Mouse (Mus musculus) intestine, embryonic 14.5 days (tissue): ENCODE data around the gene Dusp9. TPM values are rescaled to one million over a fixed set of nuclear protein-coding genes. Genes with fewer than 3 reads are reported as not detected.

ENCODE experiments used
- ATAC-seq: fragments of 200-750 bp; cut with Nextera tagmentation; replicated peaks from 2 replicates; pipeline ENCODE4 v1.8.0; 2017; ENCODE audit warnings: low read depth, moderate number of reproducible peaks, moderate TSS enrichment, moderate library complexity; ENCODE audit not compliant: low FRiP score, low TSS enrichment
- DNase-seq: peaks from one replicate; pipeline ENCODE4 v3.0.0-alpha.2; 2018; ENCODE audit warnings: low spot score
- H3K27ac ChIP-seq: fragments of 300-500 bp; sonication (generic); 2 replicates; pipeline ENCODE4 v1.5.1; 2014; ENCODE audit warnings: low read depth, mild to moderate bottlenecking, control low read depth
- H3K27me3 ChIP-seq: fragments of 300-500 bp; sonication (generic); replicated peaks from 2 replicates; pipeline ENCODE4 v1.6.1; 2014; ENCODE audit warnings: low read length, control low read depth; ENCODE audit not compliant: control insufficient read depth, insufficient read depth
- H3K36me3 ChIP-seq: fragments of 300-500 bp; sonication (generic); 2 replicates; pipeline ENCODE4 v1.6.1; 2014; ENCODE audit warnings: low read length, control low read depth; ENCODE audit not compliant: control insufficient read depth, insufficient read depth
- H3K4me1 ChIP-seq: fragments of 300-500 bp; sonication (generic); replicated peaks from 2 replicates; pipeline ENCODE4 v1.6.1; 2014; ENCODE audit warnings: low read length, control low read depth, mixed read lengths; ENCODE audit not compliant: control insufficient read depth, insufficient read depth
- H3K4me2 ChIP-seq: fragments of 300-500 bp; sonication (generic); 2 replicates; pipeline ENCODE4 v1.6.1; 2014; ENCODE audit warnings: low read length
- H3K4me3 ChIP-seq: fragments of 300-500 bp; sonication (generic); 2 replicates; pipeline ENCODE4 v1.5.1; 2014; ENCODE audit warnings: low read depth, low read length, control low read depth, mixed read lengths
- H3K9ac ChIP-seq: fragments of 300-500 bp; sonication (generic); 2 replicates; pipeline ENCODE4 v1.6.1; 2014; ENCODE audit warnings: mild to moderate bottlenecking, low read length
- H3K9me3 ChIP-seq: fragments of 300-500 bp; sonication (generic); 2 replicates; pipeline ENCODE4 v1.6.1; 2016; ENCODE audit warnings: low read length, control low read depth; ENCODE audit not compliant: control insufficient read depth
- WGBS: fragments of 180-500 bp; shearing (Covaris S2); extraction: QIAGEN DNeasy Blood & Tissue Kit; methylation state at CpG from one replicate; pipeline ENCODE4 v1.1.7; 2014; 5-methylcytosine and 5-hydroxymethylcytosine counted together
- polyA plus RNA-seq: library from polyadenylated mRNA; unstranded; fragments of >200 nt; fragmentation: Nextera tagmentation; extraction: Ambion mirVana; gene quantifications from 2 replicates; pipeline ENCODE4 v1.2.1, GENCODE M21; 2014

The Dusp9 gene
- polyA plus RNA-seq, 1 experiment from 2014 or later = 4.6 TPM

DNA sequence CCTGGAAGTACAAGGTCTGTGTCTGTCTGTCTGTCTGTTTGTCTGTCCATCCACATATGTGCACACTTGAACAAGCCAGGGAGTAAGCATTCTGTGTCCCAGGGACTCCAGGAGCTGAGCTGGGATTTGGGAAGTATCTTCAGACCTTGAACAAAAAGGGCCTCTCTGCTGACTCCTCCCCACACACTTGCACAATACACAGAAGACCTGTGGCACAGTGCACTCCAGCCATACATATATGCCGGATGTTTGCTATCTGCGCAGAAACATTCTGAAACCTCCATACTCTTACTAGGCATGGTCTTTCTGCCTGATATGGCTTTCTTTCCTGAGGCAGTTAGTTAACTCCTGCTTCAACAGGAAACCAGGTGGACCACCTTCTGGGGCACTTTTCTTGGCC lies 19.3 kb upstream of the Dusp9 start:
- no peak overlapping the region for H3K4me2 ChIP-seq
- H3K4me1 ChIP-seq = no peaks in the 10 kb centered on the region
- H3K27me3 ChIP-seq = no peaks in the 10 kb centered on the region
- DNase-seq (no peak), ATAC-seq (no peak)
- no peak overlapping the region for H3K9ac ChIP-seq
- H3K36me3 ChIP-seq = no peaks in the 10 kb centered on the region
- no peaks in the 10 kb centered on the region for H3K9me3 ChIP-seq
- no peak overlapping the region for H3K27ac ChIP-seq
- WGBS = 86% methylated on average over 2 of the region's 2 CpGs
- no peak overlapping the region for H3K4me3 ChIP-seq

- H3K9me3 ChIP-seq = no peaks in the 10 kb centered on the region
- H3K36me3 ChIP-seq = no peaks in the 10 kb centered on the region
- ATAC-seq (no peak), DNase-seq (no peak)
- no peak overlapping the region for H3K27ac ChIP-seq
- H3K4me3 ChIP-seq = no peak overlapping the region
- no peak overlapping the region for H3K9ac ChIP-seq
- no peaks in the 10 kb centered on the region for H3K4me1 ChIP-seq
- no peaks in the 10 kb centered on the region for H3K27me3 ChIP-seq
- no peak overlapping the region for H3K4me2 ChIP-seq
Measured at GRCm38 (mm10) chrX:73626981-73627380, 12.2 kb upstream of the Dusp9 start.

DNA sequence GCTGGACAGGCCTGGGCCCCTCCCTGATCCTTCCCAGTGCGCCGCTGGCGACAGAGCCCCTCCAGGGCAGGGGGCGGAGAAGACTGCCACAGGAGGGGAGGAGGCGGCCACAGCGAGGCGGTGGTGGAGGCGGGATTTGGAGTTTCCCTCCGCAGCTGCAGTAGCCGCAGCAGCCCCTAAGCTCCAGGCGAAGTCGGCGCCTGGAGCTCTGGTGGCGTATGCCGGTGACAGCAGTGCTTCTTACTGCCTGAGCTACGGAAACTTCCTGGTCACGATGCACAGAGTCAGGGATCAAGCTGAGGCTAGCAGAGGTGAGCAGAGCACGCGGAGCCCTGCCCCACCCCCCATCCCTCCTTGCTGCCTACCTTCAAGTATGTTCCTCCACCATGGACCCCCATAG lies 3.8 kb upstream of the Dusp9 start:
- Histone ChIP-seq H3K27me3 (peaks cover 35% of the 10 kb centered on the region), H3K27ac (no peak overlapping the region), H3K36me3 (no peaks in the 10 kb centered on the region), H3K4me1 (no peaks in the 10 kb centered on the region), H3K4me3 (no peak overlapping the region), H3K4me2 (peak overlapping the region; percentile 37), H3K9ac (no peak overlapping the region), H3K9me3 (no peaks in the 10 kb centered on the region)
- WGBS = 12% methylated on average over 17 of the region's 19 CpGs
- DNase-seq = no peak
- ATAC-seq = no peak

DNA sequence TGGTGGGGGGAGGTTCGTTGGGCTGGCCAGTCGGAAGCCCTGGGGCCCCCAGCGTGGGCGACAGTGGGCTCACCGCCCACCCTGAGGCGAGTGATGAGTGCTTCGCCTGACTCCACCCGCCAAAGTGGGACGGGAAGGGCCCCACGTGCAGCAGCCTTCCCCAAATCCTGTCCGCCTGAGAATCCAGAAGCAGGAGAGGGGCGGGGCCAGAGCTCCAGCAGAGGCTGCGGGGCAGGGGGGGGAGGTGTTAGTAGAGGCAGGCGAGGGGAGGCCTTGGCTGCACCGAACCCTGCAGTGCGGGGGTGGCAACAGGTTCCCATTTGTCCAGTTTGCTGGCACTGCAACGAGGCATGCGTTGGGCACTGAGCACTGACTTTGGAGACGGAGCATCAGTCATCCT lies 1.8 kb upstream of the Dusp9 start:
- ATAC-seq = no peak

DNA sequence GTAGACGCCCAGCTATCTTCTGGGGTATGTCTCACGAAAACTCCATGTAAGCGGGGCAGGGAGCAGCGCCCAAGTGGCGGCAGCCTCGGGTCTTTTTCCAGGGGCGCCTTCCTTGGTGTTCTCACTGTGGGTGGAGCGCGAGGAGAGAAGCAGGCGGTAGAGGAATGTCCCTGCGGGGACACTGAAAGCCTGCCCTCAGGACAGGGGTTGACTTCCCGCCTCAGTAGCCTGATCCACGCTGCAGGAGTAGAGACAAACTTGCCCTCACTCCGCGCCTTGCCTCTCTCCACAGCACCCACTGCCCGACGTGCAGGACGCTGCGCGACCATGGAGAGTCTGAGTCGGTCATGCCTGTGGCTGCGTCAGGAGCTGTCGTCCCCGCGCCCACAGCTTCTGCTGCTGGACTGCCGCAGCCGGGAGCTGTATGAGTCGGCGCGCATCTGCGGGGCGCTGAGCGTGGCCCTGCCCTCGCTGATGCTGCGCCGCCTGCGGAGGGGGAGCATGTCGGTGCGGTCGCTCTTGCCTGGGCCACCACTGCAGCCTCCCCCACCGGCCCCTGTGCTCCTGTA lies 766 bp downstream of the Dusp9 start:
- peak; percentile 67 for DNase-seq
- H3K4me1 ChIP-seq = no peaks in the 10 kb centered on the region
- 11% methylated on average over 41 of the region's 41 CpGs for WGBS
- H3K36me3 ChIP-seq = no peaks in the 10 kb centered on the region
- H3K27ac ChIP-seq = no peak overlapping the region
- ATAC-seq = peak; percentile 20; the same call in 1 of the 2 replicates
- peak overlapping the region; percentile 58 for H3K4me2 ChIP-seq
- H3K4me3 ChIP-seq = peak overlapping the region; percentile 37
- no peaks in the 10 kb centered on the region for H3K9me3 ChIP-seq
- H3K9ac ChIP-seq = peak overlapping the region; percentile 38; the same call in 1 of the 2 replicates
- H3K27me3 ChIP-seq = peaks cover 31% of the 10 kb centered on the region

More for the DNA sequence above, 1.8 kb upstream of the Dusp9 start:
- H3K27me3 ChIP-seq = peaks cover 35% of the 10 kb centered on the region
- peak; percentile 54 for DNase-seq
- no peaks in the 10 kb centered on the region for H3K4me1 ChIP-seq
- H3K9me3 ChIP-seq = no peaks in the 10 kb centered on the region
- H3K36me3 ChIP-seq = no peaks in the 10 kb centered on the region
- H3K4me3 ChIP-seq = peak overlapping the region; percentile 25
- H3K4me2 ChIP-seq = peak overlapping the region; percentile 50
- WGBS = 11% methylated on average over 18 of the region's 19 CpGs
- H3K27ac ChIP-seq = no peak overlapping the region
- no peak overlapping the region for H3K9ac ChIP-seq

- 0 out of 2 replicates have a peak, but pooled peaks cover 2% of the 10 kb centered on the region for H3K27me3 ChIP-seq
- no peak for DNase-seq
- H3K27ac ChIP-seq = no peak overlapping the region
- no peak overlapping the region for H3K9ac ChIP-seq
- WGBS = 41% methylated on average over 4 of the region's 4 CpGs
- no peak overlapping the region for H3K4me2 ChIP-seq
- H3K4me3 ChIP-seq = no peak overlapping the region
- ATAC-seq = no peak
- H3K36me3 ChIP-seq = no peaks in the 10 kb centered on the region
- no peaks in the 10 kb centered on the region for H3K4me1 ChIP-seq
- H3K9me3 ChIP-seq = no peaks in the 10 kb centered on the region
Measured at GRCm38 (mm10) chrX:73645121-73645520, 5.9 kb downstream of the Dusp9 start.

DNA sequence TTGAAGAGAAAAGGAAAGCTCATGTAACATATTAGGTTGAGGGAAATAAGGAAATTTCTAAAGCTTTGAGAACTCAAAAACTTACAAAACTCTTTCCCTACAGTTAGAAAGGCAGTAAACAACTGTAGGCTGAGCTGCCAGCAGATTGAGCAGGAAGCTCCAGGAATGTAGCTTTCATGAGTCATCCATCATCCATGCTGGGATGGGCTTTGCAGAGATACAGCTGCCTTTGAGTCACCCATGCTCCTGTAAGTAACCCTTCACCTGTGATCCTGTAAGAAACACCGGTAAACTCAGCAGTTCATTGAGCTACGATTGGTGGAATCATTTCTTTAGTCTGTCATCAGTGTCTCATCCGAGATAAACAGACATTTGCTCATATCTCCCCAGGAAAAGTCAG lies 11.7 kb downstream of the Dusp9 start:
- Histone ChIP-seq H3K27ac (no peak overlapping the region), H3K36me3 (no peaks in the 10 kb centered on the region), H3K4me2 (no peak overlapping the region), H3K4me3 (no peak overlapping the region), H3K4me1 (no peaks in the 10 kb centered on the region), H3K9ac (no peak overlapping the region), H3K27me3 (no peaks in the 10 kb centered on the region; the same call in 1 of the 2 replicates), H3K9me3 (no peaks in the 10 kb centered on the region)
- WGBS = 56% methylated on average over 3 of the region's 3 CpGs
- no peak for ATAC-seq
- DNase-seq = no peak

GRCm38 (mm10) chrX:73653392-73653791 lies 14.2 kb downstream of the Dusp9 start:
- no peaks in the 10 kb centered on the region; the same call in 1 of the 2 replicates for H3K27me3 ChIP-seq
- no peaks in the 10 kb centered on the region for H3K9me3 ChIP-seq
- H3K36me3 ChIP-seq = no peaks in the 10 kb centered on the region
- ATAC-seq (no peak), DNase-seq (no peak)
- H3K4me1 ChIP-seq = no peaks in the 10 kb centered on the region
- WGBS = 86% methylated on average over 6 of the region's 6 CpGs
- no peak overlapping the region for H3K4me3 ChIP-seq
- H3K9ac ChIP-seq = no peak overlapping the region
- H3K27ac ChIP-seq = no peak overlapping the region
- H3K4me2 ChIP-seq = no peak overlapping the region

DNA sequence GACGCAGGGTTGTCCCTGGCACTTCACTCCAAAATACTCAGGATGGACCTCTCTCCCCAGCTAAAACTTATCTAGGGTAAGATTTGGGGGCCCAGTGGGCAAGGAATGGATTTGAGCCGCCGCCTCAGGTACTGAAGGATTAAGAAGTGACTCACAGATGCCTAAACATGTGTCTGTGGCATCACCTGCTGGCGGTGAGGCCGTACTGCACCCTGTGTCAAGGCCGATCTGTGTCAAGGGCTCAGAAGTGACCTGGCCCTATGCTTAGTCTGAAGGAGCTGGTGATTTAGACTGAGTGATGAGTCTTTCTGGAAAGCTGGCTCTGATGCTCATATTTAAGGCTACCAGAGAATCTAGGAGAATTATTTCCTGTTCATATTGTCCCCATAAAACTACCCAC lies 15.0 kb downstream of the Dusp9 start:
- no peaks in the 10 kb centered on the region; the same call in 1 of the 2 replicates for H3K27me3 ChIP-seq
- DNase-seq (peak; percentile 81), ATAC-seq (peak; percentile 69; the same call in 1 of the 2 replicates)
- no peak overlapping the region for H3K27ac ChIP-seq
- no peaks in the 10 kb centered on the region for H3K4me1 ChIP-seq
- H3K36me3 ChIP-seq = no peaks in the 10 kb centered on the region
- H3K9ac ChIP-seq = no peak overlapping the region
- no peak overlapping the region for H3K4me3 ChIP-seq
- WGBS = 28% methylated on average over 6 of the region's 6 CpGs
- no peak overlapping the region for H3K4me2 ChIP-seq
- no peaks in the 10 kb centered on the region for H3K9me3 ChIP-seq
